Mouse (Mus musculus) cerebellum, postnatal 14 days (tissue): Measurements from ENCODE around the gene Cavin1.
"Not testable (repeated sequence)": the region's sequence is repeated elsewhere in the genome, so short reads cannot be mapped to it uniquely, and the experiment has no call there.

Source experiments
- DNase-seq, 2 experiments: peaks; one replicate each; pipeline ENCODE4 v3.0.0; 2021; ENCODE audit warnings: mixed read lengths in 2 of 2

Cavin1 gene

DNA sequence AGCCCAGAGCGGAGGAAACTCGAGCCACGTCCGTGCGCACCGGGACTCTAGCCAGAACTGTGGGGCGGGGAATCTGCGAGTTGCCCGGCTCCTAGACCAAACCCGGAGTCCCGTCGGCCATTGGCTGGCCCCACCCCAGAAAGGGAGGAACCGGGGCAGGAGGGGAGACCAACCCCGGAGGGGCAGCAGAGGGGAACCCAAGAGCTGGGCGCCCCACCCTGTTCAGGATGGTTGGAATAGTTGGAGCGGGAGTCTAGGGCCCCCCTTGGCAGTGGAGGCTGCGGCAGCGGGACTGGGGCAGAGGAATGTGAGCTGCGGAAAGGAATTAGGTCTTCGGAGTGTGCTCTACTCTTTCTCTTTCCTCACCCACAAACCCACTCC is at the start of gene Cavin1:
Cavin1 (minus strand) TSS at position 331 of the 381 bp plus-strand sequence.
- peak; percentile 67 to 79 for DNase-seq

DNA sequence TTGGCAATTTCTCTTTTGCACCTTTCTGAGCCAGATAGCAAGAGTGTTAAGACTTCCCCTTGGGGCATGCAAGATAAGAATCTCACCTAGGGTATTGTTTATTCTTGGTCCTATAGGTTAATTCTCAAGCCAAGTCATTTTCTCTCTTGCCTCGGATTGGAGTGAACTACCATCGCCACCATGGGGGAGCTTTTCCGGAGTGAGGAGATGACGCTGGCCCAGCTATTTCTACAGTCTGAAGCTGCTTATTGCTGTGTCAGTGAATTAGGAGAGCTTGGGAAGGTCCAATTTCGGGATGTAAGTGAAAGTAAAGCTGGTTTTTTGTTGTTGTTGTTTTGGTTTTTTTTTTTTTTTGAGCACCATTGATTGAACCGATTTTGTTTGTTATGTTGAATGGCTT is 41.0 kb upstream of the Cavin1 start:
- DNase-seq: peak; percentile 36 to 37

DNA sequence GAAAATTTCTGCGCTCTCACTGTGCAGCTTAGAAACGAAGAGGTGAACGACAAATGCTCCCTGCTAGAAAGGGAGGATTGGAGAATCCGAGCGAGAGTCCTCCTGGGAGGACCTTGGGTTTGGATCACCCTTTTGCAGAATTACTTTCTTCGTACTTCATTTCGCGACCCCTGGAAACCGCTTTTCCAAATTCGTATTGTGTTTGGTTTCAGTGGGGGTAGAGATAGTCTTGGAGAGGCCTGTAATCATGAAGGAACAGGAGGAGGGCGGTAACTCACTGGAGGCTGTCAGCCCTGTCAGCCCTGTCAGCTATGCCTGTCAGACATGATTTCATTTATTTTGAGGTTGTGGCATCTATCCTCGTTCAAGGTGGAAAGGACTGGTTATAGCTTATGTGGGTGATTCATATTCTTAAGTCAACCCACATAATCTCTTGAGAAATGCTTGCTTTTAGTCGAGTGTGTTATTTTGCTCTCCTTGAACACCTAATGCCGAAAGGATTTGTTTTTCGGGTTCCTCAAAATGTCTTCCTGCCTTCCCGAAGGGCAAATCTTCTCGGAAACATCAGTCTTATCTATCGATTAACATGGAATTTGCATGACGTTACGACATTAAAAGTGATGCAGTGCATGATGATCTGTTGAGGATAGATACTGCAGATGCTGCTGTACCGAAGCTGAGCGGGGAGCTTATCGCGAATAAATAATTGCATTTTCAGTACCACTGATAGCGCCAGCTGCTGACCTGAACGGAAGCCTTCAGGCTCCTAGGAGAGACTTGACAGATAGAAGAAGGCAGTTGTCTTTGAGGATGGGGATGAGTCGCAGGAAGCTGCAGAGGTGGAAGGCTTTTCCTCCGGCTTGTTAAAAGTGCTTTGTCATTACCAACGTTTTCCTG is 39.4 kb upstream of the Cavin1 start:
- peak; percentile 29 to 51 for DNase-seq

DNA sequence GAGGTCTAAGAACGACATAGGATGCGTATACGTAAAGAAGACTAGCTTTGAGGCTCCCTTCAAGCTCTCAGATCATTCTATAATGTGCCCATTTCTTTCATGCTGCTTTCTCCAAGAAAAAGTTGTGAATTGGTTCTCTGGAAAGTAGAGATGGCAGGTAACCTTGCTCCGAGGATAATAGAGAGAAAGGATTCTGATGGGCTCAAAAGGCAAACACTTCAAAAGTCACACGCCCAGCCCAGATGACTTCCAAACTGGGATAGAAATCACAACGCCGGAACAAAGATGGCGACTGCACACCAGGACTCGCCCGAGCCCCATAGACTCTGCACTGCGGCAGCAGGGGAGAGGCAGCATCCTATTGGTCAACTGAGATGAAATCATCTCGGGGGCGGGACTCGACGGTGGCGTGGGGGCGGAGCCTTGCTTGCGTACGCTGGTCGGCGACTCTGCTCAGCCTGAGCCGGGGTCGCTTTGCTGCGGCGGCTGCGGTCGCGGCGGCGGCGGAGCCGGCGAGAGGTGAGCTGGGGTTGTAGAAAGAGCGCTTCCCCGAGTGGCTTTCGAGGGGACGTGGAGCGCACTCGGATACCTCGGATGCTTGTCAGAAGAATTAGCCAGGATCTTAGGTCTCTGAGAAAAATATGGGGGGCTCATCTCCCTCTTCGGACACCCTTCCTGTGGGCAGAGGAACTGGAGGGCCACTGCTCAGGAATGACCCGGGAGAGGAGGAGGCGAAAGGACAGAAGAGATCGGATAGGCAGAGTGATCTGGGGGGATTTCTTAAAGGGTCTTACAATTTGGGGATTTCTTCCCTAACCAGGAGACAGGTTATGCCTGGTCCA is 38.6 kb upstream of the Cavin1 start, which contains the start of gene Atp6v0a1:
Atp6v0a1 (plus strand) TSS at position 407 of the 842 bp plus-strand sequence.
- DNase-seq: peak; percentile 99

DNA sequence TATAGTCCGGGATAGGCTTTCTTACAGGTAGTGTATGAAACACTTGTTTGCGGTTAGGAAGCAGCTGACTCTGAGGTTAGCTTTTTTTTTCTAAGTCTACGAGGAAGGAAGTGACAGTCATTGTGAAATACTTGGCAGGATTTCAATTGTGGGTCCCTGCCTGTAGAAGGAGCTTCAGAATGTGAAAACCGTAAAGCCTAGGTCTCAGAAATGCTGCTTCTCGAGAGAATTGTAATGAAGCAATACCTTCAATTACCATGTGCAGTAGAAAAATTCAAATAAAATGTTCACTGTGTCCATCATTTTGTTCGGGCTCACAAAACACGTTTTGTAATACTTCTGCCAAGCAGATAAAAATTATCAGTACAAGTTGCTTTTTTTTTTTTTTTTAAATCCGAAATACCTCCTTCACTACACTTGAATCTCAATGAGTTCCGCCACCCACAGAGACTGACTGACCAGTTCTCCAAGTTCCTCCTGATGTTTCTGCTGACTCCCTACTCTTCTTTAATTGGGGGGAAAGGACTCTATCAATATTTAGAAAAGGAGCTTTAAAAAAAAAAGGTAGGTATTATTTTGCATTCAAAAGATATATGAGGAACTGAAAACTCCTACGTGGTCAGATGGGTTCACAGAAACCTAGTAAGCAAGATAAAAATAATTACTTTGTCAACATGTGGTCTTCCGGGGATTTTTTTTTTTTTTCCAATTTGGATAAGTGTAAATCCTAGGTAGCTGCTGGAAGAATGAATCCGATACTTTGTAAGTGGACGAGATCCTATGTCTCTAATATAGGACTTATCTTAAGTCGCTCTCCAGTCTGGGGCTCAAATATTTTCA is 37.7 kb upstream of the Cavin1 start:
- no peak for DNase-seq

DNA sequence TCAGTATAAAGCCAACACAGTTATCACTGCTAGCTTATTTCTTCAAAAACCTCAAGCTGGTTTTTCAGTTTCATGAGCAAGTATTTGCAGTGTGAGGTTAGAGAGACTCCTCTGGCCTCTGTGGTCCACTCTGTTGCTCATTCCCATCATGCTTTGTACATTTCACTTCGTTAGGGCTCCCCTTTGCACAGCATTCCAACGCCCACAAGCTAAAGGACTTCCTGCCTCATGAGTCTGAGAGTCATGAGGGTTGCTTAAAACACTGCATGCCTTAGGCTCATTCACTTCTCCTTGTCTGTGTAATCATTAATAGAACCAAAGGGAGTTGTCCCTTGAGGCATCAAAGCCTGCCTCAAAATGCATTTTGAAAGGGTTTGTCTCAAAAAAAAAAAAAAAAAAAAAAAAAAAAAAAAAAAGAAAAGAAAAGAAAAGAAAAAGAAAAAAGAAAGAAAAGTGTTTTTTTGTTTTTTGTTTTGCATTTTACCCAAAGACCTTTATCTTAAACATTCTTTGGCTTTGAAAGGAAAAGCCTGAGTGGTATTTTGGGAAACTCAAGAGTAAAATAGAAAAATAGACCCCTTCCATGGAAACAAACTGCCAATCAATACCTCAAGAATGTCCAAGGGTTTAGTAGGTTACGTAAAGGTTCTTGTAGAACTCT is 32.5 kb upstream of the Cavin1 start:
- DNase-seq: no peak

DNA sequence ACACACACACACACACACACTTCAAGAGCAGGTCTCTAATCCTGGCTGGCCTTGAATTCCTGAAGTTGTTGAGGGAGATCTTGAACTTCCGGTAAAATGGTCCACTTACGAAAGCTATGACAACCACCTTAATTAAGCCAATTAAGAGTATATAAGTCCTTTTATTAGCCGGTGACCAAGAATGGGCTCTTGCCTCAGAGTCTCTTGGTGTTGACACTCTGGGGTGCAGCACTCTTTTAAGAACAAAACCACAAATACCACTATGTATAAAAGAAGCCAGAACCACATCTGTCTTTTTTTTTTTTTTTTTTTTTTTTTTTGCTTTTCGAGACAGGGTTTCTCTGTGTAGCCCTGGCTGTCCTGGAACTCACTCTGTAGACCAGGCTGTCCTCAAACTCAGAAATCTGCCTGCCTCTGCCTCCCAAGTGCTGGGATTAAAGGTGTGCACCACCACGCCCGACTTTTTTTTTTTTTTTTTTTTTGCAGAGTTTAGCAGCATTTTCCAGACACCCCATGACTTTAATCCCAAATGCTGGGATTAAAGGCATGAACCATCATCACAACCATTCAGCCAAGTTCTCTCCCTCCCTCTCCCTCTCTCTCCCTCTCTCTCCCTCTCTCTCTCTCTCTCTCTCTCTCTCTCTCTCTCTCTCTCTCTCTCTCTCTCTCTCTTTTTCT is 31.3 kb upstream of the Cavin1 start:
- DNase-seq: not testable (repeated sequence)

DNA sequence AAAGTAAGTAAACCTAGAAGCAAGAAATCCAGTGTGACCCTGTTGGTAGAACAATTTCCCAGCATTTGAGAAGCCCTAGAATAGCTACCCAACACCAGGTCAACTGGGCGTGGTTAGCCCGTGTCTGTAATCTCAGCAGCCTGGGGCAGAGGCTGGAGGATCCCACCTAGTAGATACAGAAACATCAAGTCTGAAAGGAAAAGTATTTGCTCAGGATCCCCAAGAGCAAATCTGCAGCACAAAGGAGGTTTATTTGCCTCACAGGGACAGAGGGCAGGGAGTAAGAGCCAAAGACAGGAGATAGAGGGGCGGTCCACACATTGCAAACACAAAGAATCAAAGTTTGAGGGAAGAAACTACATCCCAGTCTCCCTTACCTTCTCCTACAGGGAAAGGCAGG is 28.6 kb upstream of the Cavin1 start:
- DNase-seq: no peak

DNA sequence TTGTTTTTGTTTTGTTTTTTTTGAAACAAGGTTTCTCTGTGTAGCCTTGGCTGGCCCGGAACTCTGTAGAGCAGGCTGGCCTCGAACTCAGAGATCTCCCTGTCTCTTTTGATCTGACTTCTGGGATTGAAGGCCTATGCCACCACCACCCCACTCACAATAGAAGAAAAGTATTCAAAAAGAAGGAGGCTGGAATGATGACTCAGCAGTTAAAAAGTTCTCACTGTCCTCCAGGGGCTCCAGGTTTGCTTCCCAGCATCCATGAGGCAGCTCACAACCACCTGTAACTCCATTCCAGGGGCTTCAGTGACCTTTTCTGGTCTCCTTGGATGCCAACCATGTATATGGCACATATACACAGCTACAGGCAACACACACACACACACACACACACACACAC is 28.1 kb upstream of the Cavin1 start:
- DNase-seq: no peak

DNA sequence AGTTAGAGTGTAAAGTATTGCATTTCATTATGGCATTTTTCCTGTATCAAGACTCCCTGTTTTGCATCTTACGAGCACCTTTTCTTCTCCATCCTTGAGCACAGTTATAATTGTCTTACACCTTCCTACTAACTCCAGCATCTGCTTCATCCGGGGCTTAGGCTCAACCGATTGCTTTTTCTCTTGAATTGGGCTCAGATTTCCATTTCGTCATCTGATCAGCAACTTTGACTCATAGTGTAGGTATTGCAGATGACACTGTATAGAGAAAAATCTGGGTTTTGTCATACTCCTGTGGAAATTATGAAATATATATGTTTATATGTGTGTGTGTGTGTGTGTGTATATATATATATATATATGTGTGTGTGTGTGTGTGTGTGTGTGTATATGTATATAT is 25.8 kb upstream of the Cavin1 start:
- DNase-seq: no peak

DNA sequence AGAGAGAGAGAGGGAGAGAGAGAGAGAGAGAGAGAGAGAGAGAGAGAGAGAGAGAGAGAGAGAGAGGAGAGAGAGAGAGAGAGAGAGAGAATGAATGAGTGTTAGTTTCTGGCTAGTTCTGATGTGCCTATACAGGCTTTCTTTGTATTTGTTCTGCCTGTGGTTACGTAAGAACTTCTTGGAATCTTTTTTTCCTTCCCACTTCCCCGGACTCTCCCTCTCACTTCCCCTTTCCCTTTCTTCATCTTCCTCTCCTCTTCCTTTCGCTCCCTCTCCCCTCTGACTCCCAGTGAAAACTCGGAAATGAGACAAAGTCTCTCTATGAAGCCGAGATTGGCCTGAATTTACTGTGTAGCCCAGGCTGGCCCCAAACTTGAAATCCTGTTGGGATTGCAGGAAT is 24.0 kb upstream of the Cavin1 start:
- DNase-seq: no peak

DNA sequence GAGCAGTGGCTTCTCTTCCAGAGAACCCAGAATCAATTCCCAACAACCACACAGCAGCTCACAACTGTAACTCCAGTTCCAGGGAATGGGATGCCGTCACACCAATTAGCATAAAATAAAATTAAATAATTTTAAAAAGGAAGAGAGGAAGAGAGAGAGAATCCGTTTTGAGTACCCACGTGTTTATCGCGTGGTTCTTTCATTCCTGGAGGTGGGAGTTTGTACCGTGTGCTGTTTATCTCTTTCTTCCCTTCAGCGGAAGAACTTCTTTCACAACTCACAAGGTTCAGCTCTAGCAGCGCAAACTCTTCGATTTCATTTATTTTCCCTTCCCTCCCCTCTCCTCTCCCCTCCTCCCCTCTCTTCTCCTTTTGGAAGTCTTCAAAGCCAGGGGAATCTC is 23.5 kb upstream of the Cavin1 start:
- no peak for DNase-seq

DNA sequence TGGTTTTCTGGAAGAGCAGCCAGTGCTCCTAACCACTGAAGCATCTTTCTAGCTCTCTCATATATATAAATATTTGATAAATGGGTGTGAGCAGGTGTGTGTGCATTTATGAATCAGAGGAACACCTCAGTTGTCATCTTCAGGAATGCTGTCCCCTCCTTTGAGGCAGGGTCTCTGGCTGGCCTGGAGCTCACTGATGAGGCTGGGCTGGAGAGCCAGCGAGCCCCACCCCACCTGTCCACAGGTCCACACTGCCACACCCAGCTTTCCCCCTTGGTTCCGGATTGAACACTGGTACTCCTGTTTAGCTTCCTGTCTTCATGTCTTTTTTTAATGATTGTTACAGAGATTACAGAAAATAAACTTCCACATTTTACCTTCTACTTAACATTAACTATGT is 22.8 kb upstream of the Cavin1 start:
- DNase-seq: no peak

DNA sequence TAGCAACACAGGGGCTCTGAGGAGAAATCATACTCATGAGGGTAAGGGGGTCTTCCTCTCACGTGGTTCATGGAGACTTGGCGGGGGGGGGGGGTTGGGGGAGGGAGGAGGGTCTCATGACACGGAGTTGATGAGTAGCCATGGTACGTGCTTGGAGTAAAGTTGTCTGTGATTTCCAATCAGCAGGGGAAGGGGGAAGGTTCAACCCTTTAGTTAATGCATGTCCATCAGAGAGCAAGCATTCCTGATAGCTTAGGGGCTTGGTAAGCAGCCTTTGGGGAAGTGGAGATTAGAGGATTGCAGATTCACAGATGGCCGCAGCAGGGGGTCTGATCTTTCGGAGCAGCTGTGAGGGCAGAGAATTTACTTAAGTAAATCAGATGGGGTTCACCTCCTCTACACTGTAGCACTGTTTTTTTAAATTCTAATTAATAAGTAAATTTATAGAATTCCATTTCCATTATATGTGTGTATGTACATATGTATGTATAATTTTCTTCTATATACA is 20.4 kb upstream of the Cavin1 start:
- peak; percentile 35 to 62 for DNase-seq

DNA sequence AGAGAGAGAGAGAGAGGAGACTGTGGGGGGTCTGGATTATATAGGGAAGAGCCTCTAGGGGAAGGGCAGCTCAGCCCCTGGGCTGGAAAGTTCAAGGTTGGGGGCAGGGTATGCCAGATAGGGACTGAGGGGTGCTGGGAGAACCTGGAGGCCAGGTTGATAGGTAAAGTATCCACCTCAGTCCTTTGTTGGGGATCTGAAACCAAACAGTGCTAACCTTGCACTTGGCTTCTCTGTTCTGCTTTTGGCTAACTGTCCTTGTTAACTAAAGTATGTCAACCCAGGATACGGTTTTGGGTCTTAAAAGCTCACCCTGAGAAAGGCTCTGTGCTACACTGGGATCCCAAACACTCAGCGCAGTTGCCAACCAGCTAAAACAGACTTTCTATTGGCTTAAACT is 19.0 kb upstream of the Cavin1 start:
- DNase-seq: no peak

DNA sequence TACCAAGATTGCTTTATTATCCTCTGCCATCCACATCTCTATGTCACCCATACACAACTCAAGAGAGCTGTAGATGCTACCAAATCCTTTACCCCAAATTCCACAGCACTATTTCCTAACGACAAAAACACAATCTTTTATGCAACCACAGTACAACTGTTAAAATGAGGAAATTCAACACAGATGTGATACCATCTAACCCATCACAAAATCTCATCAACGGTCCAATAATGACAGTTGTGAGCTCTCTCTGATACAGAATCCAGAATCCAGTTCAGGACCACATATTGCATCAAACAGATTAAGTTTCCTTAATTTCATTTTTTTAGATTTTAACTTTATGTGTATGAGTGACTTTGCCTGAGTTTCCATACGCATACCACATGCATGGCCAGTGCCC is 18.0 kb upstream of the Cavin1 start:
- no peak for DNase-seq

DNA sequence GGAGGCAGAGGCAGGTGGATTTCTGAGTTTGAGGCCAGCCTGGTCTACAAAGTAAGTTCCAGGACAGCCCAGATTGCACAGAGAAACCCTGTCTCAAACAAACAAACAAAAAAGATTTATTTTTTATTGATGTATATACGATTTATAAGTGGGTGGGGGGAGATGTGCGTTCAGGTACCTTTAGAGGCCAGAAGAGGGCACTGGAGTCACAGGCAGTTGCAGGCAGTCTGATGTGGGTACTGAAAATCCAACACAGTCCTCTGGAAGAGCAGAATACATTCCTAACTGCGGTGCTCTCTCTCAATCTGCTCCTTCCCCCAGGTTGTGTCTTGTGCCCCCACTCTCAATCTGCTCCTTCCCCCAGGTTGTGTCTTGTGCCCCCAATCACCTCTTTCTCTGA is 14.9 kb upstream of the Cavin1 start:
- no peak for DNase-seq

DNA sequence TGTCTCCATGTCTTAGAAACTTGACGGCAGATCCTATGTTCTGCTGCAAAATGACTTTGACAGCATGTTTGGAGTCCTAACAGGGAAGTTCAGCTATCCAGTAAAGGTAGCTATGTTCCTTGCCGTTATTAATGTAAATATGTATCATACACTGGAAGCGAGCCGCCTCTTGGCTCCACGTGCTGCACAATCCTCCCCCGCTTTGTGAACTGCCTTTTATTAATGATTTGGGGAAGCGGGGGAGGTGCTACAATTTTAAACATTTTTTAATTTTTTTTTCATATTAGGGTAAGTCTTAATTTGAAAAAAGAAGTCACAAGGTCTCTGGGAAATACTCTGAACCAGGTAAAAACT is 13.1 kb upstream of the Cavin1 start:
- no peak for DNase-seq

DNA sequence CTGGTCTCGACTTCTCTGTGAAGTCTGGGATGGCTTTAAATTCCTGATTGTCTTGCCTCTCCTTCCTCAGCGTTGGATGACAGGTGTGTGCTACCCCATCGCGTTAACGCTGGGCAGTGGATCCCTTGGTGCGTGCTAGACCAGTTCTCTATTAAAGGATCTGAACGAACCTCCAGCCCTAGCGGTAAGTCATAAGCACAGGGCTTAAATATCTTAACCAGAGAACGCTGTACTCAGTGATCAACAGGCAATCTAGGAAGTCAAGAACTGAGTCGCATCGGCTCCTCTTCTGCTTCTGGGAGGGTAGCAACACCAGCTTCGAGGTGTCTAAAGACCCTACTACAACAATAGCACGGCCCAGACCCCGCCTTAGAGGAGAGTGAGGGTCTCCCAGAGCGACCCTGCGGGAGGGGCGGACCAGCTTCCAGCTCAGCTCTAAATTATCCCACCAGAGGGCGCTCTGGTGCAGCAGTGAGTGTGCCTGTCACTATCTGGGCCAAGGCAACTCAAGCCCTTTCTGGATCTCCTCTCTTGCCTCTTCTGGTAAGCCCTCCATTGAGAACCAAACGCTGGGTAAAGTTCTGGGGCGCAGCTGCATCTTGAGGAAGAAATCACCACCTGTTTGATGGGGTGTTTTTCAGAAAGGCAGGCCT is 12.6 kb upstream of the Cavin1 start:
- DNase-seq: peak; percentile 91 to 93

DNA sequence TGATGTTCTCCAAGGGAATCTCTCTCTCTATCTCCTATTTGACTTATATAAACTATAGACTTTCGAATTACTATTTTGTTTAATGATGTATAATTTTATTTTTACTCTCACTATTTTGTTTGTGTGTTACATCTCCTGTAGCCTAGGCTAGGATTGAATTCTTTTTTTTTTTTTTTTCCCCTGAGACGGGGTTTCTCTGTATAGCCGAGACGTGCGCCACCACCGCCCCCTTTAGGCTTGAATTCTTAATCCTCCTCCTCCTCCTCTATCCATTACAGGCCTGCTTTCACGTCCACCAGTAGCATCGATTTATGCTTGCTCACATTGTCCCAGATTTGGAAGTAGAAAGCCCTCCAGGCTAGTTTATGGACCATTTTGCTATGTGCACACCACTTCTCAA is 11.4 kb upstream of the Cavin1 start:
- DNase-seq: no peak

DNA sequence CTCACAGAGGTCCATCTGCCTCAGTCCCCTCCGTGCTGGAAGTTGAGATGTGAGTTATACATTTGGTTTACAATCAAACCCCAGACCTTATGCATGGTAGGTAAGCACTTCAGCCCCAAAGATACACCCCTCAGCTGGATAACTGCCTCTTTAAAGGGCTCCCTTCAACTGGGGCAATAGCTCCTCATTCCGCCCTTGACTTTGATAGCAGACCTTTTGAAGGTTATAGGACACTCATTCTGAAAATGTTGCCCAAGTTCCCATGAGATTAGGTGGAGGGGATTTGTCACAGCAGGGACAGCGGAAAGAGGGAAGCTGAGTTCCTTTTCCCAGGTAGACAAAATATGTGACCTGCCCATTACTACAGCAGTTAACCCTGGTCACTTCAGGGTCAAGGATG is 10.5 kb upstream of the Cavin1 start:
- DNase-seq: no peak
